Mouse (Mus musculus) urinary bladder, postnatal 25 days (tissue): Measurements from ENCODE around the gene Camsap3.

ENCODE experiments used
- DNase-seq: peaks from one replicate; pipeline ENCODE4 v3.0.0; 2022; ENCODE audit warnings: low spot score

Gene Camsap3

GRCm38 (mm10) chr8:3656725-3657381 lies 69.8 kb downstream of the Camsap3 start:
- DNase-seq: no peak
